Mouse (Mus musculus) midbrain, embryonic 10.5 days (tissue): Measurements from ENCODE around the gene Gm45837. TPM values are rescaled to one million over a fixed set of nuclear protein-coding genes. Genes with fewer than 3 reads are reported as not detected.

Source experiments
- DNase-seq: peaks from one replicate; pipeline ENCODE4 v3.0.0-alpha.2; 2017; ENCODE audit warnings: low spot score
- H3K27ac ChIP-seq: fragments of 300-500 bp; sonication (generic); replicated peaks from 2 replicates; pipeline ENCODE4 v1.5.1; 2016; ENCODE audit warnings: mild to moderate bottlenecking
- H3K27me3 ChIP-seq: fragments of 300-500 bp; sonication (generic); 2 replicates; pipeline ENCODE4 v1.6.1; 2016; ENCODE audit warnings: low read depth, mild to moderate bottlenecking; ENCODE audit not compliant: poor library complexity, severe bottlenecking
- H3K36me3 ChIP-seq: fragments of 300-500 bp; sonication (generic); 2 replicates; pipeline ENCODE4 v1.6.1; 2016; ENCODE audit warnings: mild to moderate bottlenecking, moderate library complexity
- H3K4me1 ChIP-seq: fragments of 300-500 bp; sonication (generic); 2 replicates; pipeline ENCODE4 v1.6.1; 2016
- H3K4me3 ChIP-seq: fragments of 300-500 bp; sonication (generic); 2 replicates; pipeline ENCODE4 v1.5.1; 2016; ENCODE audit warnings: mild to moderate bottlenecking, moderate library complexity
- H3K9me3 ChIP-seq: fragments of 300-500 bp; sonication (generic); replicated peaks from 2 replicates; pipeline ENCODE4 v1.6.1; 2016; ENCODE audit warnings: mild to moderate bottlenecking
- WGBS: fragments of 180-500 bp; shearing (Covaris S2); methylation state at CpG from one replicate; pipeline ENCODE4 v1.1.7; 2016; 5-methylcytosine and 5-hydroxymethylcytosine counted together
- polyA plus RNA-seq: library from polyadenylated mRNA; unstranded; fragments of >200 nt; fragmentation: Nextera tagmentation; extraction: Ambion mirVana; gene quantifications from 2 replicates; pipeline ENCODE4 v1.2.1, GENCODE M21; 2016

Gene Gm45837
- polyA plus RNA-seq, 1 experiment from 2014 or later: 3.0 TPM

- no peak for DNase-seq
- peaks cover 38% of the 10 kb centered on the region for H3K4me1 ChIP-seq
- no peak overlapping the region for H3K4me3 ChIP-seq
Observed at GRCm38 (mm10) chr7:101463665-101464271, 53.1 kb downstream of the Gm45837 start.

GRCm38 (mm10) chr7:101464927-101465326, 54.2 kb downstream of the Gm45837 start:
- Histone ChIP-seq H3K4me1 (peaks cover 32% of the 10 kb centered on the region), H3K9me3 (no peaks in the 10 kb centered on the region), H3K27me3 (no peaks in the 10 kb centered on the region), H3K27ac (0 out of 2 replicates have a peak overlapping the region, but pooled peaks have one; percentile 59), H3K36me3 (no peaks in the 10 kb centered on the region), H3K4me3 (no peak overlapping the region)
- 69% methylated on average over 4 of the region's 4 CpGs for WGBS
- DNase-seq: no peak

More at GRCm38 (mm10) chr7:101463665-101464271, 53.1 kb downstream of the Gm45837 start:
- H3K27ac ChIP-seq: no peak overlapping the region; the same call in 1 of the 2 replicates
- 83% methylated on average over 11 of the region's 11 CpGs for WGBS
- no peaks in the 10 kb centered on the region for H3K9me3 ChIP-seq
- no peaks in the 10 kb centered on the region for H3K36me3 ChIP-seq
- H3K27me3 ChIP-seq: no peaks in the 10 kb centered on the region

GRCm38 (mm10) chr7:101465392-101465791, 54.7 kb downstream of the Gm45837 start:
- 61% methylated on average over 14 of the region's 14 CpGs for WGBS

GRCm38 (mm10) chr7:101465850-101466580, 55.3 kb downstream of the Gm45837 start:
- no peaks in the 10 kb centered on the region for H3K9me3 ChIP-seq
- H3K4me1 ChIP-seq: peaks cover 22% of the 10 kb centered on the region
- H3K27ac ChIP-seq: peak overlapping the region; percentile 59; the same call in 1 of the 2 replicates
- no peaks in the 10 kb centered on the region for H3K27me3 ChIP-seq
- no peak for DNase-seq
- no peak overlapping the region for H3K4me3 ChIP-seq
- 83% methylated on average over 8 of the region's 8 CpGs for WGBS
- no peaks in the 10 kb centered on the region for H3K36me3 ChIP-seq

More at GRCm38 (mm10) chr7:101465392-101465791, 54.7 kb downstream of the Gm45837 start:
- Histone ChIP-seq H3K4me1 (peaks cover 27% of the 10 kb centered on the region), H3K4me3 (no peak overlapping the region), H3K27ac (peak overlapping the region; percentile 59; the same call in 1 of the 2 replicates), H3K9me3 (no peaks in the 10 kb centered on the region), H3K36me3 (no peaks in the 10 kb centered on the region), H3K27me3 (no peaks in the 10 kb centered on the region)
- DNase-seq: no peak

GRCm38 (mm10) chr7:101466581-101467081, 55.9 kb downstream of the Gm45837 start:
- no peak for DNase-seq
- no peaks in the 10 kb centered on the region for H3K27me3 ChIP-seq
- no peaks in the 10 kb centered on the region for H3K9me3 ChIP-seq
- 94% methylated on average over 6 of the region's 6 CpGs for WGBS
- no peak overlapping the region for H3K4me3 ChIP-seq
- H3K27ac ChIP-seq: no peak overlapping the region
- no peaks in the 10 kb centered on the region for H3K36me3 ChIP-seq
- peaks cover 22% of the 10 kb centered on the region for H3K4me1 ChIP-seq

GRCm38 (mm10) chr7:101471423-101471822, 60.7 kb downstream of the Gm45837 start:
- H3K4me1 ChIP-seq: no peaks in the 10 kb centered on the region; the same call in none of the 2 replicates
- WGBS: 95% methylated on average over 2 of the region's 2 CpGs

GRCm38 (mm10) chr7:101471968-101472480, 61.3 kb downstream of the Gm45837 start:
- Histone ChIP-seq H3K9me3 (no peaks in the 10 kb centered on the region), H3K4me1 (no peaks in the 10 kb centered on the region; the same call in none of the 2 replicates), H3K4me3 (no peak overlapping the region), H3K27me3 (no peaks in the 10 kb centered on the region), H3K36me3 (no peaks in the 10 kb centered on the region), H3K27ac (0 out of 2 replicates have a peak overlapping the region, but pooled peaks have one; percentile 2)
- DNase-seq: no peak
- 71% methylated on average over 3 of the region's 3 CpGs for WGBS

More at GRCm38 (mm10) chr7:101471423-101471822, 60.7 kb downstream of the Gm45837 start:
- Histone ChIP-seq H3K27me3 (no peaks in the 10 kb centered on the region), H3K9me3 (no peaks in the 10 kb centered on the region), H3K4me3 (no peak overlapping the region), H3K27ac (no peak overlapping the region), H3K36me3 (no peaks in the 10 kb centered on the region)
- no peak for DNase-seq

GRCm38 (mm10) chr7:101472598-101473558, 62.2 kb downstream of the Gm45837 start:
- H3K36me3 ChIP-seq: no peaks in the 10 kb centered on the region
- WGBS: 70% methylated on average over 10 of the region's 10 CpGs
- DNase-seq: no peak

GRCm38 (mm10) chr7:101474399-101474811, 63.7 kb downstream of the Gm45837 start:
- 91% methylated on average over 5 of the region's 5 CpGs for WGBS
- Histone ChIP-seq H3K36me3 (no peaks in the 10 kb centered on the region), H3K4me3 (no peak overlapping the region), H3K9me3 (no peaks in the 10 kb centered on the region), H3K27me3 (no peaks in the 10 kb centered on the region), H3K4me1 (no peaks in the 10 kb centered on the region; the same call in none of the 2 replicates), H3K27ac (no peak overlapping the region)
- DNase-seq: no peak

More at GRCm38 (mm10) chr7:101472598-101473558, 62.2 kb downstream of the Gm45837 start:
- no peaks in the 10 kb centered on the region for H3K9me3 ChIP-seq
- H3K27ac ChIP-seq: 0 out of 2 replicates have a peak overlapping the region, but pooled peaks have one; percentile 2
- H3K4me1 ChIP-seq: no peaks in the 10 kb centered on the region; the same call in none of the 2 replicates
- no peaks in the 10 kb centered on the region for H3K27me3 ChIP-seq
- no peak overlapping the region for H3K4me3 ChIP-seq

- DNase-seq: no peak
- no peaks in the 10 kb centered on the region for H3K27me3 ChIP-seq
- no peaks in the 10 kb centered on the region for H3K36me3 ChIP-seq
- no peaks in the 10 kb centered on the region for H3K9me3 ChIP-seq
- no peak overlapping the region for H3K4me3 ChIP-seq
- no peak overlapping the region for H3K27ac ChIP-seq
- peaks cover 5% of the 10 kb centered on the region for H3K4me1 ChIP-seq
- WGBS: 81% methylated on average over 3 of the region's 3 CpGs
Observed at GRCm38 (mm10) chr7:101476028-101476427, 65.3 kb downstream of the Gm45837 start.

- H3K4me1 ChIP-seq: peaks cover 8% of the 10 kb centered on the region
- no peaks in the 10 kb centered on the region for H3K27me3 ChIP-seq
- no peaks in the 10 kb centered on the region for H3K9me3 ChIP-seq
- WGBS: 85% methylated on average over 4 of the region's 4 CpGs
- no peak overlapping the region for H3K27ac ChIP-seq
- H3K4me3 ChIP-seq: no peak overlapping the region
- DNase-seq: no peak
- H3K36me3 ChIP-seq: no peaks in the 10 kb centered on the region
Observed at GRCm38 (mm10) chr7:101476493-101476892, 65.8 kb downstream of the Gm45837 start.

- WGBS: 57% methylated on average over 5 of the region's 5 CpGs
- Histone ChIP-seq H3K4me3 (no peak overlapping the region), H3K4me1 (peaks cover 8% of the 10 kb centered on the region; the same call in 1 of the 2 replicates), H3K27me3 (no peaks in the 10 kb centered on the region), H3K36me3 (no peaks in the 10 kb centered on the region), H3K9me3 (no peaks in the 10 kb centered on the region), H3K27ac (no peak overlapping the region)
- DNase-seq: no peak
Observed at GRCm38 (mm10) chr7:101477200-101477599, 66.5 kb downstream of the Gm45837 start.
